Mouse (Mus musculus): Measurements from ENCODE around the gene Fam32a. TPM values are rescaled to one million over a fixed set of nuclear protein-coding genes. Genes with fewer than 3 reads are reported as not detected.

Fam32a gene
- polyA plus RNA-seq, 1 experiment from 2014 or later, result 73.1 TPM

DNA sequence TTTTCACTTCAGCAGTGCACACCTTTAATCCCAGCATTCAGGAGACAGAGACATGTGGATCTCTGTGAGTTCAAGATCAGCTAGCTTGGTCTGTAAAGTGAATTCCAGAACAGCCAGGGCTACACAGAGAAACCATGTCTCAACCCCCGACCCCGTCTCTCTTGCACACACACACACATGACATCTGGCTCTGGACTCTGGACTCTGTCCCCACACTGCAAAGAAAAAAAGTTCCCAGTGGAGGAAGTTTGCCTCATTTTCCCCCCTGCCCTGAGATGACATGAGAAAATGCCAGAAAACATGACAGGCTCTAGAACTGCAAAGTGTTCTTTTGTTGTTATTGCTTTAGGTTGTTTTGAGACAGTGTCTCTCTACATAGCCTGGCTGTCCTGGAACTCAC lies 40.3 kb downstream of the Fam32a start:
- no peak overlapping the region for H3K9ac ChIP-seq (ENCODE audit: low read length)
- H3K4me3 ChIP-seq (ENCODE audit: low read depth, low read length), result no peak overlapping the region
- 59% methylated on average over 2 of the region's 2 CpGs for WGBS
- H3K4me1 ChIP-seq (ENCODE audit: control insufficient read depth, insufficient read depth, low read length), result no peaks in the 10 kb centered on the region
- DNase-seq (ENCODE audit: low spot score, missing footprints) (no peak), ATAC-seq (ENCODE audit: low FRiP score) (no peak)
- no peak overlapping the region for H3K27ac ChIP-seq (ENCODE audit: low read depth, low read length)
- H3K36me3 ChIP-seq (ENCODE audit: control insufficient read depth, insufficient read depth, low read length), result peaks cover 2% of the 10 kb centered on the region; the same call in 1 of the 2 replicates
- H3K27me3 ChIP-seq (ENCODE audit: control insufficient read depth, insufficient read depth, low read length), result no peaks in the 10 kb centered on the region
- H3K4me2 ChIP-seq, result no peak overlapping the region
- H3K9me3 ChIP-seq (ENCODE audit: control insufficient read depth, low read length), result no peaks in the 10 kb centered on the region

GRCm38 (mm10) chr8:72260585-72260984 lies 41.1 kb downstream of the Fam32a start:
- H3K4me2 ChIP-seq, result no peak overlapping the region
- H3K36me3 ChIP-seq (ENCODE audit: control insufficient read depth, insufficient read depth, low read length), result peaks cover 2% of the 10 kb centered on the region; the same call in 1 of the 2 replicates
- H3K27me3 ChIP-seq (ENCODE audit: control insufficient read depth, insufficient read depth, low read length), result no peaks in the 10 kb centered on the region
- H3K4me1 ChIP-seq (ENCODE audit: control insufficient read depth, insufficient read depth, low read length), result no peaks in the 10 kb centered on the region
- no peak overlapping the region for H3K27ac ChIP-seq (ENCODE audit: low read depth, low read length)
- ATAC-seq (ENCODE audit: low FRiP score) (no peak), DNase-seq (ENCODE audit: low spot score, missing footprints) (no peak)
- WGBS, result 70% methylated on average over 4 of the region's 4 CpGs
- H3K9me3 ChIP-seq (ENCODE audit: control insufficient read depth, low read length), result no peaks in the 10 kb centered on the region
- H3K9ac ChIP-seq (ENCODE audit: low read length), result no peak overlapping the region
- no peak overlapping the region for H3K4me3 ChIP-seq (ENCODE audit: low read depth, low read length)

- H3K9ac ChIP-seq (ENCODE audit: low read length), result no peak overlapping the region
- ATAC-seq (ENCODE audit: low FRiP score), result peak; percentile 66; the same call in 1 of the 2 replicates
- H3K27me3 ChIP-seq (ENCODE audit: control insufficient read depth, insufficient read depth, low read length), result no peaks in the 10 kb centered on the region
- no peaks in the 10 kb centered on the region for H3K4me1 ChIP-seq (ENCODE audit: control insufficient read depth, insufficient read depth, low read length)
- H3K36me3 ChIP-seq (ENCODE audit: control insufficient read depth, insufficient read depth, low read length), result peaks cover 2% of the 10 kb centered on the region; the same call in 1 of the 2 replicates
- DNase-seq (ENCODE audit: low spot score, missing footprints), result peak; percentile 86
- no peak overlapping the region for H3K4me3 ChIP-seq (ENCODE audit: low read depth, low read length)
- H3K9me3 ChIP-seq (ENCODE audit: control insufficient read depth, low read length), result no peaks in the 10 kb centered on the region
- 28% methylated on average over 2 of the region's 2 CpGs for WGBS
- H3K4me2 ChIP-seq, result no peak overlapping the region
- H3K27ac ChIP-seq (ENCODE audit: low read depth, low read length), result no peak overlapping the region
Measured at GRCm38 (mm10) chr8:72261019-72261418, 41.5 kb downstream of the Fam32a start.

GRCm38 (mm10) chr8:72261431-72261830 lies 41.9 kb downstream of the Fam32a start:
- Histone ChIP-seq H3K36me3 (ENCODE audit: control insufficient read depth, insufficient read depth, low read length) (peaks cover 2% of the 10 kb centered on the region; the same call in 1 of the 2 replicates), H3K9me3 (ENCODE audit: control insufficient read depth, low read length) (no peaks in the 10 kb centered on the region), H3K4me3 (ENCODE audit: low read depth, low read length) (no peak overlapping the region), H3K9ac (ENCODE audit: low read length) (no peak overlapping the region), H3K4me2 (no peak overlapping the region), H3K27ac (ENCODE audit: low read depth, low read length) (no peak overlapping the region), H3K4me1 (ENCODE audit: control insufficient read depth, insufficient read depth, low read length) (no peaks in the 10 kb centered on the region), H3K27me3 (ENCODE audit: control insufficient read depth, insufficient read depth, low read length) (no peaks in the 10 kb centered on the region)
- DNase-seq (ENCODE audit: low spot score, missing footprints), result no peak
- ATAC-seq (ENCODE audit: low FRiP score), result 0 out of 2 replicates have a peak, but pooled peaks have one; percentile 20

- no peak overlapping the region for H3K4me3 ChIP-seq (ENCODE audit: low read depth, low read length)
- H3K4me2 ChIP-seq, result no peak overlapping the region
- WGBS, result 46% methylated on average over 5 of the region's 5 CpGs
- DNase-seq (ENCODE audit: low spot score, missing footprints) (no peak), ATAC-seq (ENCODE audit: low FRiP score) (no peak)
- no peaks in the 10 kb centered on the region for H3K4me1 ChIP-seq (ENCODE audit: control insufficient read depth, insufficient read depth, low read length)
- H3K9ac ChIP-seq (ENCODE audit: low read length), result no peak overlapping the region
- H3K36me3 ChIP-seq (ENCODE audit: control insufficient read depth, insufficient read depth, low read length), result peaks cover 2% of the 10 kb centered on the region; the same call in 1 of the 2 replicates
- H3K27me3 ChIP-seq (ENCODE audit: control insufficient read depth, insufficient read depth, low read length), result no peaks in the 10 kb centered on the region
- H3K27ac ChIP-seq (ENCODE audit: low read depth, low read length), result no peak overlapping the region
- H3K9me3 ChIP-seq (ENCODE audit: control insufficient read depth, low read length), result no peaks in the 10 kb centered on the region
Measured at GRCm38 (mm10) chr8:72261872-72262271, 42.3 kb downstream of the Fam32a start.

GRCm38 (mm10) chr8:72262756-72263155 lies 43.2 kb downstream of the Fam32a start:
- H3K4me2 ChIP-seq, result no peak overlapping the region
- 93% methylated on average over 2 of the region's 2 CpGs for WGBS
- DNase-seq (ENCODE audit: low spot score, missing footprints) (no peak), ATAC-seq (ENCODE audit: low FRiP score) (no peak)
- no peaks in the 10 kb centered on the region for H3K36me3 ChIP-seq (ENCODE audit: control insufficient read depth, insufficient read depth, low read length)
- H3K9ac ChIP-seq (ENCODE audit: low read length), result no peak overlapping the region
- H3K27ac ChIP-seq (ENCODE audit: low read depth, low read length), result no peak overlapping the region
- H3K27me3 ChIP-seq (ENCODE audit: control insufficient read depth, insufficient read depth, low read length), result no peaks in the 10 kb centered on the region
- no peaks in the 10 kb centered on the region for H3K9me3 ChIP-seq (ENCODE audit: control insufficient read depth, low read length)
- no peaks in the 10 kb centered on the region for H3K4me1 ChIP-seq (ENCODE audit: control insufficient read depth, insufficient read depth, low read length)
- H3K4me3 ChIP-seq (ENCODE audit: low read depth, low read length), result no peak overlapping the region

DNA sequence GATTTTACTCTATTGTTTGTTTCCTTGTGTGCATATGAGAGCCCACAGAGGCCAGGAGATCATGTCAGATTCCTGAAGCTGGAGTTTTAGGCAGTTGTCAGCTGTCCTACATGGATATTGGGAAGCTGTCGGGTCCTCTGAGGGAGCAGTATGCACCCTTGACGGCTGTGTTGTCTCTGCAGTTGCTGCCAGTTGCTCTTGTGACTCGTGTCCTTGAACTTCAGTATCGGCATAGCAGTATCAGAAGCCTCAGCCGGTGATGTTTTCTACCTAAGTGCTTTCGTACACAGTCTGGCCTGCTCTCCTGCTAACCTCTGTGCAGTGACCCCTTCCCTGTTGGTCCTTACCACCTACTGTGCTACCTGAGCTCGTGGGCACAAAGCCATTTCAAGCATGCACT lies 43.9 kb downstream of the Fam32a start:
- Histone ChIP-seq H3K4me2 (no peak overlapping the region), H3K4me3 (ENCODE audit: low read depth, low read length) (no peak overlapping the region), H3K36me3 (ENCODE audit: control insufficient read depth, insufficient read depth, low read length) (no peaks in the 10 kb centered on the region), H3K27me3 (ENCODE audit: control insufficient read depth, insufficient read depth, low read length) (no peaks in the 10 kb centered on the region), H3K9ac (ENCODE audit: low read length) (no peak overlapping the region), H3K9me3 (ENCODE audit: control insufficient read depth, low read length) (no peaks in the 10 kb centered on the region), H3K27ac (ENCODE audit: low read depth, low read length) (no peak overlapping the region), H3K4me1 (ENCODE audit: control insufficient read depth, insufficient read depth, low read length) (no peaks in the 10 kb centered on the region)
- no peak for ATAC-seq (ENCODE audit: low FRiP score)
- 76% methylated on average over 7 of the region's 7 CpGs for WGBS
- no peak for DNase-seq (ENCODE audit: low spot score, missing footprints)

DNA sequence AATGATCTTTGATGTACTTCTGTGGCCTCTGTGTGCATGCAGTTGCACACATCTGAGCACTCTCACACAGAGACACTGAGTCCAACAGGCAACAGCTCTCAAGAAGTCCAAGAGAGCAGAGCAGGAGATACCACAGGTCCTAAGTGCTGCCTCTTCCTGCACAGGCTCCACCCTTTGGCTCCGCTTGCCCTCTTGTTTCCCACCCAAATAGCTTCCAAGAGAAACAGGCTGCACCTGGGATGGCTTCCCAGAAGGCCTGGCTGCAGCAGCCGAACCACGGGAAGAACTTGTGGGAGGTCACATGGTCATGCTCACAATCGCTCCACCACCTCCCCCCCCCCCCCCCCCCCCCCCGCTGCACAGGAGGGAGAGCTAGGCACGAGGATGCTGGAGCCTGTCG lies 45.8 kb downstream of the Fam32a start:
- H3K9ac ChIP-seq (ENCODE audit: low read length), result no peak overlapping the region
- no peak overlapping the region for H3K4me3 ChIP-seq (ENCODE audit: low read depth, low read length)
- H3K36me3 ChIP-seq (ENCODE audit: control insufficient read depth, insufficient read depth, low read length), result no peaks in the 10 kb centered on the region
- ATAC-seq (ENCODE audit: low FRiP score), result no peak
- H3K27ac ChIP-seq (ENCODE audit: low read depth, low read length), result no peak overlapping the region
- no peaks in the 10 kb centered on the region for H3K27me3 ChIP-seq (ENCODE audit: control insufficient read depth, insufficient read depth, low read length)
- H3K4me1 ChIP-seq (ENCODE audit: control insufficient read depth, insufficient read depth, low read length), result no peaks in the 10 kb centered on the region
- 65% methylated on average over 6 of the region's 7 CpGs for WGBS
- H3K9me3 ChIP-seq (ENCODE audit: control insufficient read depth, low read length), result no peaks in the 10 kb centered on the region
- no peak overlapping the region for H3K4me2 ChIP-seq
- DNase-seq (ENCODE audit: low spot score, missing footprints), result no peak

DNA sequence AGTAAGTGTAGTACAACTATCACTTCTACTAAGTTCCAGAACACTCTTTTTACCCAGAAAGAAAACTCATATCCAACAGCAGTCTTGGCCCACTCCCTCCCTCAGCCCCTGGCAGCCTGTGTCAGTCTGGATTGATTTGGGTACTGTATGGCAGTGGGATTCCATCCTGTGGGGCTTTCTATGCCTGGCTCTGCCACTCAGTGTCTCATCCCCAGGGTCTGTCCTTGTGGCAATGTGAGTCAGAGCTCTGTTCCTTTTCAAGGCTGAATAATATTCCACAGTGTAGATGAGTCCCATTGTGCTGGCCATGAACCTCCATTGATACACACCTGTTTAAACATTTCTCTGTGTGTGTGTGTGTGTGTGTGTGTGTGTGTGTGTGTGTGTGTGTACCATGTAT lies 47.1 kb downstream of the Fam32a start:
- ATAC-seq (ENCODE audit: low FRiP score) (no peak), DNase-seq (ENCODE audit: low spot score, missing footprints) (no peak)
- no peak overlapping the region for H3K27ac ChIP-seq (ENCODE audit: low read depth, low read length)
- no peak overlapping the region for H3K4me2 ChIP-seq
- no peak overlapping the region for H3K9ac ChIP-seq (ENCODE audit: low read length)
- H3K4me3 ChIP-seq (ENCODE audit: low read depth, low read length), result no peak overlapping the region
- no peaks in the 10 kb centered on the region for H3K9me3 ChIP-seq (ENCODE audit: control insufficient read depth, low read length)
- H3K27me3 ChIP-seq (ENCODE audit: control insufficient read depth, insufficient read depth, low read length), result no peaks in the 10 kb centered on the region
- H3K4me1 ChIP-seq (ENCODE audit: control insufficient read depth, insufficient read depth, low read length), result no peaks in the 10 kb centered on the region
- no peaks in the 10 kb centered on the region for H3K36me3 ChIP-seq (ENCODE audit: control insufficient read depth, insufficient read depth, low read length)

GRCm38 (mm10) chr8:72267106-72267505 lies 47.6 kb downstream of the Fam32a start:
- Histone ChIP-seq H3K4me1 (ENCODE audit: control insufficient read depth, insufficient read depth, low read length) (no peaks in the 10 kb centered on the region), H3K4me3 (ENCODE audit: low read depth, low read length) (no peak overlapping the region), H3K36me3 (ENCODE audit: control insufficient read depth, insufficient read depth, low read length) (no peaks in the 10 kb centered on the region), H3K4me2 (no peak overlapping the region), H3K9me3 (ENCODE audit: control insufficient read depth, low read length) (no peaks in the 10 kb centered on the region), H3K27me3 (ENCODE audit: control insufficient read depth, insufficient read depth, low read length) (no peaks in the 10 kb centered on the region), H3K27ac (ENCODE audit: low read depth, low read length) (no peak overlapping the region), H3K9ac (ENCODE audit: low read length) (no peak overlapping the region)
- WGBS, result 98% methylated on average over 8 of the region's 8 CpGs
- ATAC-seq (ENCODE audit: low FRiP score) (no peak), DNase-seq (ENCODE audit: low spot score, missing footprints) (no peak)
